Mouse (Mus musculus) neural tube, embryonic 13.5 days (tissue): Measurements from ENCODE around the gene Plcl2. TPM values are rescaled to one million over a fixed set of nuclear protein-coding genes. Genes with fewer than 3 reads are reported as not detected.
"Not testable (repeated sequence)": the region's sequence is repeated elsewhere in the genome, so short reads cannot be mapped to it uniquely, and the experiment has no call there.

Source experiments
- ATAC-seq: fragments of 200-750 bp; cut with Nextera tagmentation; 2 replicates; pipeline ENCODE4 v1.8.0; 2017; ENCODE audit warnings: low read depth, mild to moderate bottlenecking, moderate TSS enrichment, moderate library complexity
- H3K27ac ChIP-seq: fragments of 300-500 bp; sonication (generic); replicated peaks from 2 replicates; pipeline ENCODE4 v1.5.1; 2015; ENCODE audit warnings: moderate library complexity, mild to moderate bottlenecking, inconsistent platforms
- H3K27me3 ChIP-seq: fragments of 300-500 bp; sonication (generic); 2 replicates; pipeline ENCODE4 v1.6.1; 2015; ENCODE audit warnings: mild to moderate bottlenecking, inconsistent platforms
- H3K36me3 ChIP-seq: fragments of 300-500 bp; sonication (generic); 2 replicates; pipeline ENCODE4 v1.6.1; 2015; ENCODE audit warnings: mild to moderate bottlenecking, inconsistent platforms
- H3K4me1 ChIP-seq: fragments of 300-500 bp; sonication (generic); replicated peaks from 2 replicates; pipeline ENCODE4 v1.6.1; 2015; ENCODE audit warnings: inconsistent platforms
- H3K4me2 ChIP-seq: fragments of 300-500 bp; sonication (generic); 2 replicates; pipeline ENCODE4 v1.6.1; 2015; ENCODE audit warnings: inconsistent platforms, mild to moderate bottlenecking, moderate library complexity
- H3K4me3 ChIP-seq: fragments of 300-500 bp; sonication (generic); 2 replicates; pipeline ENCODE4 v1.5.1; 2015; ENCODE audit warnings: mild to moderate bottlenecking, inconsistent platforms
- H3K9ac ChIP-seq: fragments of 300-500 bp; sonication (generic); 2 replicates; pipeline ENCODE4 v1.6.1; 2015; ENCODE audit warnings: moderate library complexity, mild to moderate bottlenecking, inconsistent platforms
- H3K9me3 ChIP-seq: fragments of 300-500 bp; sonication (generic); 2 replicates; pipeline ENCODE4 v1.6.1; 2016; ENCODE audit warnings: inconsistent platforms
- WGBS: fragments of 180-500 bp; shearing (Covaris S2); methylation state at CpG from one replicate; pipeline ENCODE4 v1.1.7; 2015; 5-methylcytosine and 5-hydroxymethylcytosine counted together
- polyA plus RNA-seq: library from polyadenylated mRNA; unstranded; fragments of >200 nt; fragmentation: Nextera tagmentation; extraction: Ambion mirVana; gene quantifications from 2 replicates; pipeline ENCODE4 v1.2.1, GENCODE M21; 2015

Gene Plcl2
- polyA plus RNA-seq, 1 experiment from 2014 or later = 7.8 TPM

DNA sequence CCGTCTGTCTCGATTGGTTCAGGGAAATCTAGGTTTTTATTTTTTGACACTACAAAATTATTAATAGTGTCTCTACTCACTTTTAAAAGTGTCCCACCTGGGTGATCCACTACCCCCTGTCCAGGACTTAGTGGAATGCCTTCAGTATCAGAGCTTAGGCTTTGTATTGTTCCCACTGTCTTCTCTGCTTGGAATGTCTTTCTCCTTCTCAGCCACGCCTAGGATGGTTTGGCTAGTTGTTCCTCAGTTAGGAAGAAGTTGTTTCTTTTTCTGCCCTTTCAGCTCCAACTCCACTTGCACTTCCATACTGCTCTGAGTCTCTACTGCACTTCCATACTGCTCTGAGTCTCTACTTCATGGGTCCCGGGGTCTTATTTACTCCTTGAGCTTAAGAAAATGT lies 6.7 kb downstream of the Plcl2 start:
- ATAC-seq = no peak
- 81% methylated on average over 4 of the region's 4 CpGs for WGBS

GRCm38 (mm10) chr17:50517781-50518415 lies 8.7 kb downstream of the Plcl2 start:
- Histone ChIP-seq H3K4me1 (0 out of 2 replicates have a peak, but pooled peaks cover 4% of the 10 kb centered on the region), H3K36me3 (no peaks in the 10 kb centered on the region), H3K27me3 (no peaks in the 10 kb centered on the region), H3K9ac (no peak overlapping the region), H3K9me3 (no peaks in the 10 kb centered on the region), H3K4me2 (no peak overlapping the region), H3K27ac (no peak overlapping the region), H3K4me3 (no peak overlapping the region)
- WGBS = 86% methylated on average over 6 of the region's 6 CpGs
- no peak for ATAC-seq

More for the DNA sequence above, 6.7 kb downstream of the Plcl2 start:
- H3K9me3 ChIP-seq = no peaks in the 10 kb centered on the region
- H3K36me3 ChIP-seq = no peaks in the 10 kb centered on the region
- H3K4me3 ChIP-seq = no peak overlapping the region
- H3K4me2 ChIP-seq = no peak overlapping the region
- no peak overlapping the region for H3K9ac ChIP-seq
- no peak overlapping the region for H3K27ac ChIP-seq
- H3K27me3 ChIP-seq = no peaks in the 10 kb centered on the region
- peaks cover 18% of the 10 kb centered on the region for H3K4me1 ChIP-seq

- no peak for ATAC-seq
These were observed 10.4 kb downstream of the Plcl2 start for GRCm38 (mm10) chr17:50519588-50519987.

DNA sequence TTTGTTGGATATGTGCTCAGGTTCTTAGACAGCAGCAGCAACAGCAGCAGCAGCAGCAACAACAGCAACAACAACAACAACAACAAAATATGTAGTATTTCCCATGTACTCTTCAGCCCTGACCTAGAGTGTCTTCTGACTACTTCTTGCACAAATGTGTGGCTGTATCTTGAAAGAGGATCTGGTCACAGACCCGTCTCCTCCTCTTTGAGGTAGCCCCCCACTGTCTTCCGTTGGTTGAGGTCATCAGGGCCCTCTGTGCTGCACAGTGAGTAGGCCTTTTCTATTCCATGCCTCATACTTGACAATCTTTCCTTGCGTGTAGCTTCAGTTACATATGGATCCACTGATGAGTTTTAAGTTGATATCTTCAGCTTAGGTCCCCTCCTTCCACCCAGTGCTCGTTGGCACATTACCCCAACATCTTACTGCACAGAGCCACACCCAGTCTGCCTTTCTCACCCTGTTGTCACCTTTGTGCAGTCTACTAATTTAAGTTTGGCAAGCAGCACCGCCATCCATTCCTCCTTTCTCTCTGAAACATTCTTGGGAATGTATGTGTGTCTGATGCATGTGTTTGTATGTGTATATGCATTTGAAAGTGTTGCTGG lies 13.4 kb downstream of the Plcl2 start:
- Histone ChIP-seq H3K36me3 (no peaks in the 10 kb centered on the region), H3K4me2 (no peak overlapping the region), H3K9me3 (no peaks in the 10 kb centered on the region), H3K27ac (no peak overlapping the region), H3K9ac (no peak overlapping the region), H3K4me3 (no peak overlapping the region), H3K4me1 (no peaks in the 10 kb centered on the region; the same call in 1 of the 2 replicates), H3K27me3 (no peaks in the 10 kb centered on the region)
- ATAC-seq = no peak
- 85% methylated on average over 5 of the region's 5 CpGs for WGBS

More at GRCm38 (mm10) chr17:50519588-50519987, 10.4 kb downstream of the Plcl2 start:
- no peak overlapping the region for H3K4me2 ChIP-seq
- 83% methylated on average over 5 of the region's 5 CpGs for WGBS
- no peaks in the 10 kb centered on the region for H3K36me3 ChIP-seq
- no peak overlapping the region for H3K27ac ChIP-seq
- H3K9ac ChIP-seq = no peak overlapping the region
- 0 out of 2 replicates have a peak, but pooled peaks cover 4% of the 10 kb centered on the region for H3K4me1 ChIP-seq
- no peak overlapping the region for H3K4me3 ChIP-seq
- no peaks in the 10 kb centered on the region for H3K9me3 ChIP-seq
- H3K27me3 ChIP-seq = no peaks in the 10 kb centered on the region

DNA sequence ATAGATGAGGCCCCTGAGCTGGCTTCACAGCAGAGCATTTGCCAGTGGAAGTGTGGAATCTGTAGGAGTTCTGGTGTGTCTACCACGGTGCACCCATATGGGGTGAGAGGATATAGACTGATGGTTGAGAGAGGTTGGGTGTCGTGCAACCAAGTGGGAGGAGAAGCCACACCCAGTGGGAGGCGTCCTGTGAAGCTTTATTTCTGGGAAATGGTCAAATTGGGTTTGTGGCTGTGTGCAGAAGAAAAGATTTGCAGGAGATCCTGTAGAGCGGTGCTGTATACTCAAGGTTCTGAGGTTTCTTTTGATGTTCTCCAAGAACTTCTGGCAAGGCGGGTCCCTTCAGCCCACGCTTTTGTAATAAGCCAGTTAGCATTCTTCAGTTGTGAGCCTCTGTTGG lies 15.8 kb downstream of the Plcl2 start:
- no peak overlapping the region for H3K4me3 ChIP-seq
- no peaks in the 10 kb centered on the region for H3K36me3 ChIP-seq
- no peak overlapping the region for H3K9ac ChIP-seq
- H3K4me1 ChIP-seq = no peaks in the 10 kb centered on the region; the same call in 1 of the 2 replicates
- no peaks in the 10 kb centered on the region for H3K9me3 ChIP-seq
- H3K27ac ChIP-seq = no peak overlapping the region
- H3K27me3 ChIP-seq = no peaks in the 10 kb centered on the region
- no peak for ATAC-seq
- no peak overlapping the region for H3K4me2 ChIP-seq
- 71% methylated on average over 6 of the region's 6 CpGs for WGBS

GRCm38 (mm10) chr17:50525821-50526220 lies 16.6 kb downstream of the Plcl2 start:
- Histone ChIP-seq H3K4me3 (no peak overlapping the region), H3K27ac (no peak overlapping the region), H3K4me2 (no peak overlapping the region), H3K36me3 (no peaks in the 10 kb centered on the region), H3K9ac (no peak overlapping the region), H3K27me3 (no peaks in the 10 kb centered on the region), H3K9me3 (no peaks in the 10 kb centered on the region), H3K4me1 (no peaks in the 10 kb centered on the region; the same call in 1 of the 2 replicates)
- no peak for ATAC-seq
- 27% methylated on average over 2 of the region's 2 CpGs for WGBS

DNA sequence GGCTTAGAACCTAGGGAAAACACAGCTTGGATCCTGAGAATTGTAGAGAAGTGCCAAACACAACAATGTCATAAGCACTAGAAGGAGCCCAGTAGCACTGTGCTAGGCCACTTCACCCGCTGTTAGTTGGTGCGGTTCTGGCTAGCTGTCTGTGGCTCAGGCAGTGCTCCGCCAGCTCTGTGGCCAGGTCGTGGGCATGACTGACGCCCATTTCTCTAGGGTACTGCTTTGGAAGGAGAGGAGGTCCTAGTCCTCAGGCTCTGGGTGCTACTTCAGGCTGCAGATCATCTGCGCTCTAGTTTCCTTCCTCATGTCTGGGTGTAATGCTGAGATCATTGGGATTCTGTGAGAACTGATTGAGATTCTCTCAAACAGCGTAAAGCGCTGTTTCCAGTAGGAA lies 20.9 kb downstream of the Plcl2 start:
- no peaks in the 10 kb centered on the region; the same call in 1 of the 2 replicates for H3K4me1 ChIP-seq
- H3K4me3 ChIP-seq = no peak overlapping the region
- no peak overlapping the region for H3K27ac ChIP-seq
- no peak overlapping the region for H3K9ac ChIP-seq
- no peak for ATAC-seq
- no peak overlapping the region for H3K4me2 ChIP-seq
- no peaks in the 10 kb centered on the region for H3K9me3 ChIP-seq
- 92% methylated on average over 8 of the region's 8 CpGs for WGBS
- no peaks in the 10 kb centered on the region for H3K27me3 ChIP-seq
- H3K36me3 ChIP-seq = no peaks in the 10 kb centered on the region

DNA sequence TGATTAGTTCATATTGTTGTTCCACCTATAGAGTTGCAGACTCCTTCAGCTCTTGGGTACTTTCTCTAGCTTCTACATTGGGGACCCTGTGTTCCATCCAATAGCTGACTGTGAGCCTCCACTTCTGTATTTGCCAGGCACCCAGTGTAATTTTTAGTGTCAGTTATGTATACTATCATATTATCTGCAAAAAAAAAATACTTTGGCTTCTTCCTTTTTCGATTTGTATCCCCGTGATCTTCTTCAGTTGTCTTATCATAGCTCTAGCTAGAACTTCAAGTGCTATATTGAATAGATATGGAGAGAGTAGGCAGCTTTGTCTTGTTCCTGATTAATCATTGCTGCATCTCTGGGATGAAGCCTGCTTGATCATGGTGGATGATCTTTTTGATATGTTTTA lies 25.7 kb downstream of the Plcl2 start:
- WGBS = 93% methylated on average over 2 of the region's 2 CpGs
- H3K9ac ChIP-seq, H3K36me3 ChIP-seq, H3K9me3 ChIP-seq, H3K27ac ChIP-seq, ATAC-seq, H3K4me3 ChIP-seq, H3K27me3 ChIP-seq, H3K4me2 ChIP-seq, H3K4me1 ChIP-seq: not testable (repeated sequence)

DNA sequence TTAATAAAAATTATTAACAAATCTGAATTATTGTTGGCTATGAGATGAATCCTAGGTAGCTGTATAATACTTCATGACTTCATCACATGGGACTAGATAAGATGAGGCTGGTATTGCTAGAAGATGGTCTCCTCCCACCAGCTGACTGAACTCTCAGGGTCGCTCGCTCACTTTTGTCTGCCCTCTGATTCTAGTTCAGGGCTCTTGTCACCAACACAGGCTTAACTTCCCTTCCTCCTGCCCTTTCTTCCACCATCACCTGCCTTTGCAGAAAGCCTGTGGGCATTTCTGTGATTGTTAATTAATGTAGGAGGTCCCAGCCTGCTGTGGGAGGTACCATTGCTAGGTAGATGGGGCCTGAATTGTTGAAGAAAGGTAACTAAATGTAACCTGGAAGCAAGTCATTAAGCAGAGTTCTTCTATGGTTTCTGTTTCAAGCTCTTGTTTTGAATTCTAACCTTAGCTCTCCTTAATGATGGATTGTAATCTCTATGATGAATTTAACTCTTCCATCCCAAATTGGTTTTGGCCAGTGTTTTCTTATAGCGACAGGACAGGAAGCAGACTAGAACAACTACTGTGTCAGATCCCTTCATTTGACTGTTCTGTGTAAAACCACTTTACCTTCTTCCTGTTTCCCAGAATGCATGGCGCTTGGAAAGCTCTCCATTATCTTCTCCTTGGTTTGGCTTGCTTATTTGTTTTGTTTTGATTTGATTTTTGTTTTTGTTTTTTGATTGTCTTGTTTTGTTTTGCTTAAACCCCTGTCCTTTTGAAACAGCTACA lies 27.4 kb downstream of the Plcl2 start:
- Histone ChIP-seq H3K27ac (no peak overlapping the region), H3K9me3 (no peaks in the 10 kb centered on the region), H3K4me3 (no peak overlapping the region), H3K36me3 (no peaks in the 10 kb centered on the region), H3K4me1 (no peaks in the 10 kb centered on the region), H3K27me3 (no peaks in the 10 kb centered on the region), H3K4me2 (no peak overlapping the region), H3K9ac (no peak overlapping the region)
- 90% methylated on average over 4 of the region's 4 CpGs for WGBS
- no peak for ATAC-seq

DNA sequence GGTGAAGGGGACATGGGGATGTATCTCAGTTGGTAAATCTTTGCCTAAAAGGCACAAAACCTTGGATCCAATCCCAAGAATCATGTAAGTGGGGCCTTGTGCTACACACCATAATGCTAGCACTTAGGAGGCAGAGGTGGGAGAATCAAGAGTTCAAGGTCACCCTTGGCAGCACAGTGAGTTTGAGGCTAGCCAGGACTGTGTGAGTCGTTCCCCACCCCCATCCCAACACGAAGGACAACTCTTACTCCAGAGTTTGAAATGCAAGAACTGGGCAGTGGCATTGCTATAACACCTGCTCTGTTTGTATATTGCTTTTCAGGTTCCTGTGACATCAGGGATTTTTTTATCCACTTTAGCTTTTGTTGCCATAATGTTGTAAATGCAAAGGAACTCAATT lies 28.6 kb downstream of the Plcl2 start:
- no peak overlapping the region for H3K4me2 ChIP-seq
- H3K36me3 ChIP-seq = no peaks in the 10 kb centered on the region
- no peak overlapping the region for H3K4me3 ChIP-seq
- no peak overlapping the region for H3K9ac ChIP-seq
- no peaks in the 10 kb centered on the region for H3K4me1 ChIP-seq
- H3K27me3 ChIP-seq = no peaks in the 10 kb centered on the region
- WGBS = 95% methylated on average over 2 of the region's 2 CpGs
- no peak for ATAC-seq
- no peak overlapping the region for H3K27ac ChIP-seq
- H3K9me3 ChIP-seq = no peaks in the 10 kb centered on the region

GRCm38 (mm10) chr17:50544860-50545259 lies 35.7 kb downstream of the Plcl2 start:
- Histone ChIP-seq H3K9ac (no peak overlapping the region), H3K27ac (no peak overlapping the region), H3K27me3 (no peaks in the 10 kb centered on the region), H3K4me1 (no peaks in the 10 kb centered on the region), H3K36me3 (no peaks in the 10 kb centered on the region), H3K4me3 (no peak overlapping the region), H3K4me2 (no peak overlapping the region), H3K9me3 (no peaks in the 10 kb centered on the region)
- no peak for ATAC-seq
- 90% methylated on average over 1 of the region's 1 CpGs for WGBS

- Histone ChIP-seq H3K4me3 (no peak overlapping the region), H3K9me3 (no peaks in the 10 kb centered on the region), H3K27me3 (no peaks in the 10 kb centered on the region), H3K9ac (no peak overlapping the region), H3K36me3 (no peaks in the 10 kb centered on the region), H3K27ac (no peak overlapping the region), H3K4me2 (no peak overlapping the region), H3K4me1 (no peaks in the 10 kb centered on the region)
- WGBS = 70% methylated on average over 6 of the region's 6 CpGs
- ATAC-seq = no peak
These were observed 36.1 kb downstream of the Plcl2 start for GRCm38 (mm10) chr17:50545274-50545673.
